Mouse (Mus musculus): ENCODE data around the gene Iyd.

DNA sequence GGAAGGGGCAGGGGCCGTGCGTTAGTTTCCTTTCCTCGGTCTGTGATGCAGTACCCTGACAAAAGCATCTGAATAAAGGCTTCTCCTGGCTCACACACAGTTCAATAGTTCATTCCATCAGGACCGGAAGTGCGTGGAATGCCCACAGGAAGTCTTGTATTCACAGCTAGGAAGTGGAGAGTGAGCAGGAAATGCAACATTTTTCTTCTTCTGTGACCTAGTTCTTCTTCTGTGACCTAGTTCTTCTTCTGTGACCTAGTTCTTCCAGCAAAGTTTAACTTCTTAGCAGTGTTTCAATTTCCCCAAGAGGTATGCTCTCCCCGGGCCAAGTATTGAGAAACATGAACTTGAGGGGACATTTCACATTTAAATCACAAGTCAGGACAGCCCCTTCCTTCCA lies 23.6 kb upstream of the Iyd start:
- TF ChIP-seq CTCF (IDR thresholded peaks at IDR 0.05; ENCODE audit: borderline replicate concordance, control insufficient read depth, extremely low read depth, insufficient read depth, low read length, poor library complexity) (no peak), POLR2A (IDR thresholded peaks at IDR 0.05; ENCODE audit: control insufficient read depth, extremely low read depth, insufficient read depth, low read length, poor library complexity) (no peak)
